Mouse (Mus musculus): ENCODE data around the gene Trim7.
"Not testable (repeated sequence)": the region's sequence is repeated elsewhere in the genome, so short reads cannot be mapped to it uniquely, and the experiment has no call there.

DNA sequence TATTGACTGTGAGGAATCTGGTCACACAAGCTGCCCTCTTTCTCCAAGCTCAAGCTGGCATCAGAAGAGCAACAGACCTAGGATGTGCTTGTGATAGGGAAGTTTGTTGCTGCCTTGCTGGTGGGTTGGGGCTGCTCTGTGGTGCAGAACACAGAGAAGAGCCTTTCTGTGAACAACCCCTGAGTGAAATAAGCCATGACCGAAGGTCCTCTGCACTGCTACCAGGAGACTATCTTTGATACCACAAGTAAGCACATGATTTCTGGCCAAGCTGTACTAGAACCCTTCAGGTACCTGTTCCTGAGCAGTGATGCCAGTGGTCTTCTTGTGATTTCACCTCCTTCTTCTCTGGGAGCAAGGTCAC is 75.6 kb downstream of the Trim7 start:
- not testable (repeated sequence) for TF ChIP-seq CTCF (conservative IDR thresholded peaks at IDR 0.05; ENCODE audit: insufficient read depth, insufficient read length, low read depth, low read length); POLR2A (IDR thresholded peaks at IDR 0.05; ENCODE audit: low read depth, low read length)
